Mouse (Mus musculus) testis, adult 10 weeks (tissue): ENCODE data around the gene Gcg. TPM values are rescaled to one million over a fixed set of nuclear protein-coding genes. Genes with fewer than 3 reads are reported as not detected.

ENCODE experiments used
- polyA plus RNA-seq: library from polyadenylated mRNA; stranded (reverse); fragments of 350-450 nt; fragmentation: Illumina TruSeq; extraction: RNeasy Lipid Tissue Mini Kit (QIAGEN cat#74804); gene quantifications from one replicate; pipeline ENCODE4 v1.2.3, GENCODE M21; 2014; ENCODE audit warnings: low read depth, low replicate concordance

Gcg gene
- polyA plus RNA-seq = not detected

GRCm38 (mm10) chr2:62483550-62483949 lies at the start of gene Gcg:
Gene Gcg (minus strand): TSS chr2:62483650.

Other genes starting within 250 kb of the Gcg start
- 1.7 TPM for gene Dpp4, start 71.4 kb downstream of the Gcg start, polyA plus RNA-seq
- 0.22 TPM for gene Fap, start 90.4 kb upstream of the Gcg start, polyA plus RNA-seq
- gene Ifih1, start 162.6 kb upstream of the Gcg start, polyA plus RNA-seq = 2.7 TPM
- gene Gca, start 180.6 kb upstream of the Gcg start, polyA plus RNA-seq = 44.4 TPM